Mouse (Mus musculus): ENCODE measurements around the gene Crot. TPM values are rescaled to one million over a fixed set of nuclear protein-coding genes. Genes with fewer than 3 reads are reported as not detected.

The Crot gene
- polyA plus RNA-seq, 1 experiment = 0.01 TPM

DNA sequence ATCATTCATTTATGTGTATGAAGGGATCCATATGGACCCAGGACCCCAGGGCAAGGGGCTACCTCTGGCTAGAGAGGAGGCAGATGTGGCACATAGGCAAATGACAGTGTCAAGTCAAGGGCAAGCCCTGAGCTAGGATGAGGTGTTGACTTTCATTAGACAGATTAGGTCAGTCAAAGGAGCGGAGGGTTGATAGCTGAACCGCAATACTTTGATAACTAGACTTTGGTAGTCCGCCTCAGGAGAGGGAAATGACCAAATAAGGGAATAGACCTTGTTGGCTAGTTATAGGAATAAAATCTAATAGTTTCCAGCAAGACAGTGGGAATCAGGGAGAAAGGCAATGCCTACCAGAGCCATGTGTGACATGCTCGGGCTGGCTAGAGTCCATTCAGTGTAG lies 2.0 kb upstream of the Crot start:
- TF ChIP-seq TAL1 (IDR thresholded peaks at IDR 0.05; ENCODE audit: low read length) (no peak), GATA1 (IDR thresholded peaks at IDR 0.05; ENCODE audit: low read length) (no peak)
- peaks cover 28% of the 10 kb centered on the region for H3K4me1 ChIP-seq (ENCODE audit: control insufficient read depth)
- H3K4me3 ChIP-seq (replicated peaks) = no peak overlapping the region
- peaks cover 2% of the 10 kb centered on the region; the same call in 1 of the 2 replicates for H3K36me3 ChIP-seq (ENCODE audit: control insufficient read depth)
- no peaks in the 10 kb centered on the region for H3K27me3 ChIP-seq (ENCODE audit: control insufficient read depth)
- H3K9me3 ChIP-seq (ENCODE audit: control insufficient read depth, low read length) = no peaks in the 10 kb centered on the region

- TF ChIP-seq TAL1 (IDR thresholded peaks at IDR 0.05; ENCODE audit: low read length) = no peak
- no peak for TF ChIP-seq GATA1 (IDR thresholded peaks at IDR 0.05; ENCODE audit: low read length)
- Histone ChIP-seq H3K36me3 (ENCODE audit: control insufficient read depth) (peaks cover 7% of the 10 kb centered on the region), H3K4me3 (replicated peaks) (peak overlapping the region; percentile 71), H3K4me1 (ENCODE audit: control insufficient read depth) (peaks cover 28% of the 10 kb centered on the region), H3K9me3 (ENCODE audit: control insufficient read depth, low read length) (no peaks in the 10 kb centered on the region), H3K27me3 (ENCODE audit: control insufficient read depth) (no peaks in the 10 kb centered on the region)
Observed at GRCm38 (mm10) chr5:8997513-8997895, 380 bp upstream of the Crot start.

GRCm38 (mm10) chr5:8995966-8996685 lies 998 bp downstream of the Crot start:
- H3K36me3 ChIP-seq (ENCODE audit: control insufficient read depth) = peaks cover 14% of the 10 kb centered on the region

GRCm38 (mm10) chr5:8991626-8992025 lies 5.5 kb downstream of the Crot start:
- no peak overlapping the region for H3K4me3 ChIP-seq (replicated peaks)
- no peaks in the 10 kb centered on the region for H3K27me3 ChIP-seq (ENCODE audit: control insufficient read depth)
- no peak for TF ChIP-seq GATA1 (IDR thresholded peaks at IDR 0.05; ENCODE audit: low read length)
- no peak for TF ChIP-seq TAL1 (IDR thresholded peaks at IDR 0.05; ENCODE audit: low read length)
- peaks cover 18% of the 10 kb centered on the region for H3K4me1 ChIP-seq (ENCODE audit: control insufficient read depth)
- no peaks in the 10 kb centered on the region for H3K9me3 ChIP-seq (ENCODE audit: control insufficient read depth, low read length)
- H3K36me3 ChIP-seq (ENCODE audit: control insufficient read depth) = peaks cover 33% of the 10 kb centered on the region

More at GRCm38 (mm10) chr5:8995966-8996685, 998 bp downstream of the Crot start:
- Histone ChIP-seq H3K4me3 (replicated peaks) (peak overlapping the region; percentile 71), H3K9me3 (ENCODE audit: control insufficient read depth, low read length) (no peaks in the 10 kb centered on the region), H3K27me3 (ENCODE audit: control insufficient read depth) (no peaks in the 10 kb centered on the region), H3K4me1 (ENCODE audit: control insufficient read depth) (peaks cover 28% of the 10 kb centered on the region)
- TF ChIP-seq GATA1 (IDR thresholded peaks at IDR 0.05; ENCODE audit: low read length) = no peak
- no peak for TF ChIP-seq TAL1 (IDR thresholded peaks at IDR 0.05; ENCODE audit: low read length)

GRCm38 (mm10) chr5:8990526-8990925 lies 6.6 kb downstream of the Crot start:
- no peak for TF ChIP-seq GATA1 (IDR thresholded peaks at IDR 0.05; ENCODE audit: low read length)
- TF ChIP-seq TAL1 (IDR thresholded peaks at IDR 0.05; ENCODE audit: low read length) = no peak
- peaks cover 7% of the 10 kb centered on the region for H3K4me1 ChIP-seq (ENCODE audit: control insufficient read depth)
- H3K36me3 ChIP-seq (ENCODE audit: control insufficient read depth) = peaks cover 40% of the 10 kb centered on the region
- H3K9me3 ChIP-seq (ENCODE audit: control insufficient read depth, low read length) = no peaks in the 10 kb centered on the region
- no peaks in the 10 kb centered on the region for H3K27me3 ChIP-seq (ENCODE audit: control insufficient read depth)
- H3K4me3 ChIP-seq (replicated peaks) = no peak overlapping the region

GRCm38 (mm10) chr5:8987925-8988324 lies 9.2 kb downstream of the Crot start:
- TF ChIP-seq GATA1 (IDR thresholded peaks at IDR 0.05; ENCODE audit: low read length) (no peak), TAL1 (IDR thresholded peaks at IDR 0.05; ENCODE audit: low read length) (no peak)
- no peaks in the 10 kb centered on the region for H3K27me3 ChIP-seq (ENCODE audit: control insufficient read depth)
- H3K4me1 ChIP-seq (ENCODE audit: control insufficient read depth) = no peaks in the 10 kb centered on the region; the same call in 1 of the 2 replicates
- H3K9me3 ChIP-seq (ENCODE audit: control insufficient read depth, low read length) = no peaks in the 10 kb centered on the region
- H3K36me3 ChIP-seq (ENCODE audit: control insufficient read depth) = peaks cover 38% of the 10 kb centered on the region
- H3K4me3 ChIP-seq (replicated peaks) = no peak overlapping the region

- H3K4me1 ChIP-seq (ENCODE audit: control insufficient read depth) = no peaks in the 10 kb centered on the region
- H3K27me3 ChIP-seq (ENCODE audit: control insufficient read depth) = no peaks in the 10 kb centered on the region
- H3K36me3 ChIP-seq (ENCODE audit: control insufficient read depth) = peaks cover 38% of the 10 kb centered on the region
- H3K4me3 ChIP-seq (replicated peaks) = no peak overlapping the region
- H3K9me3 ChIP-seq (ENCODE audit: control insufficient read depth, low read length) = no peaks in the 10 kb centered on the region
- TF ChIP-seq GATA1 (IDR thresholded peaks at IDR 0.05; ENCODE audit: low read length) (no peak), TAL1 (IDR thresholded peaks at IDR 0.05; ENCODE audit: low read length) (no peak)
Observed at GRCm38 (mm10) chr5:8985470-8985869, 11.7 kb downstream of the Crot start.

DNA sequence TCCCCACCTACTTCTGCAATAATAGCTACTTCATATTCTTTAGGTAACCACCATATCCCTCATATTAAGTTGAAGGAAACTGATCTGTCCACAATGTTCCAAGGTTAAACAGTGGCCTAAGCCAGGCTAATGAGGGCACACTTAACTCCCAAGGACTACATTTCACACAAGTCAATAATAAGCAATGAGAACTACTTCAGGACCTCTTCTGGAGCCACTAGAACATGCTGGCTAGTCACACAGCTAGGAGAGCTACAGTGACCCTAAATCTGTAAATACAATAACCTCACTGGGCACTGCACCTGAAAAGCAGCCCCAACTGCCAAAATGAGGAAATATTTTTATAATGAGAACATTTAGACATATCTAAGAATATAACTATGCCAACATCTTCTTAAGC lies 22.4 kb downstream of the Crot start:
- Histone ChIP-seq H3K4me1 (ENCODE audit: control insufficient read depth) (no peaks in the 10 kb centered on the region), H3K36me3 (ENCODE audit: control insufficient read depth) (peaks cover 31% of the 10 kb centered on the region), H3K9me3 (ENCODE audit: control insufficient read depth, low read length) (no peaks in the 10 kb centered on the region), H3K4me3 (replicated peaks) (no peak overlapping the region), H3K27me3 (ENCODE audit: control insufficient read depth) (no peaks in the 10 kb centered on the region)
- no peak for TF ChIP-seq TAL1 (IDR thresholded peaks at IDR 0.05; ENCODE audit: low read length)
- TF ChIP-seq GATA1 (IDR thresholded peaks at IDR 0.05; ENCODE audit: low read length) = no peak

- no peaks in the 10 kb centered on the region for H3K27me3 ChIP-seq (ENCODE audit: control insufficient read depth)
- no peaks in the 10 kb centered on the region for H3K9me3 ChIP-seq (ENCODE audit: control insufficient read depth, low read length)
- no peak for TF ChIP-seq GATA1 (IDR thresholded peaks at IDR 0.05; ENCODE audit: low read length)
- no peak for TF ChIP-seq TAL1 (IDR thresholded peaks at IDR 0.05; ENCODE audit: low read length)
- no peaks in the 10 kb centered on the region for H3K4me1 ChIP-seq (ENCODE audit: control insufficient read depth)
- no peak overlapping the region for H3K4me3 ChIP-seq (replicated peaks)
- H3K36me3 ChIP-seq (ENCODE audit: control insufficient read depth) = peaks cover 37% of the 10 kb centered on the region
Observed at GRCm38 (mm10) chr5:8972355-8972754, 24.8 kb downstream of the Crot start.

Measured in erythroblast, embryonic 14.5 days (primary cell).